Mouse (Mus musculus) forebrain, embryonic 15.5 days (tissue): ENCODE data around the gene Chrm4. TPM values are rescaled to one million over a fixed set of nuclear protein-coding genes. Genes with fewer than 3 reads are reported as not detected.

Experiments used
- ATAC-seq: fragments of 200-750 bp; cut with Nextera tagmentation; replicated peaks from 2 replicates; pipeline ENCODE4 v1.8.0; 2017; ENCODE audit warnings: mild to moderate bottlenecking, moderate TSS enrichment, moderate library complexity
- H3K27ac ChIP-seq: fragments of 300-500 bp; sonication (generic); replicated peaks from 2 replicates; pipeline ENCODE4 v1.5.1; 2015; ENCODE audit warnings: mild to moderate bottlenecking, inconsistent platforms
- H3K27me3 ChIP-seq: fragments of 300-500 bp; sonication (generic); 2 replicates; pipeline ENCODE4 v1.6.1; 2015; ENCODE audit warnings: inconsistent platforms
- H3K36me3 ChIP-seq: fragments of 300-500 bp; sonication (generic); 2 replicates; pipeline ENCODE4 v1.6.1; 2015; ENCODE audit warnings: mild to moderate bottlenecking, inconsistent platforms
- H3K4me1 ChIP-seq: fragments of 300-500 bp; sonication (generic); 2 replicates; pipeline ENCODE4 v1.6.1; 2015; ENCODE audit warnings: inconsistent platforms
- H3K4me2 ChIP-seq: fragments of 300-500 bp; sonication (generic); replicated peaks from 2 replicates; pipeline ENCODE4 v1.6.1; 2015; ENCODE audit warnings: mild to moderate bottlenecking, inconsistent platforms
- H3K4me3 ChIP-seq: fragments of 300-500 bp; sonication (generic); 2 replicates; pipeline ENCODE4 v1.5.1; 2015; ENCODE audit warnings: mild to moderate bottlenecking, inconsistent platforms
- H3K9ac ChIP-seq: fragments of 300-500 bp; sonication (generic); replicated peaks from 2 replicates; pipeline ENCODE4 v1.6.1; 2015; ENCODE audit warnings: mild to moderate bottlenecking, inconsistent platforms
- H3K9me3 ChIP-seq: fragments of 300-500 bp; sonication (generic); 2 replicates; pipeline ENCODE4 v1.6.1; 2016; ENCODE audit warnings: inconsistent platforms
- WGBS: fragments of 180-500 bp; shearing (Covaris S2); methylation state at CpG from one replicate; pipeline ENCODE4 v1.1.7; 2015; ENCODE audit warnings: mixed read lengths; 5-methylcytosine and 5-hydroxymethylcytosine counted together
- polyA plus RNA-seq: library from polyadenylated mRNA; unstranded; fragments of >200 nt; fragmentation: Nextera tagmentation; extraction: Ambion mirVana; gene quantifications from 2 replicates; pipeline ENCODE4 v1.2.1, GENCODE M21; 2015

Gene Chrm4
- polyA plus RNA-seq, 1 experiment from 2014 or later = 1.8 TPM

DNA sequence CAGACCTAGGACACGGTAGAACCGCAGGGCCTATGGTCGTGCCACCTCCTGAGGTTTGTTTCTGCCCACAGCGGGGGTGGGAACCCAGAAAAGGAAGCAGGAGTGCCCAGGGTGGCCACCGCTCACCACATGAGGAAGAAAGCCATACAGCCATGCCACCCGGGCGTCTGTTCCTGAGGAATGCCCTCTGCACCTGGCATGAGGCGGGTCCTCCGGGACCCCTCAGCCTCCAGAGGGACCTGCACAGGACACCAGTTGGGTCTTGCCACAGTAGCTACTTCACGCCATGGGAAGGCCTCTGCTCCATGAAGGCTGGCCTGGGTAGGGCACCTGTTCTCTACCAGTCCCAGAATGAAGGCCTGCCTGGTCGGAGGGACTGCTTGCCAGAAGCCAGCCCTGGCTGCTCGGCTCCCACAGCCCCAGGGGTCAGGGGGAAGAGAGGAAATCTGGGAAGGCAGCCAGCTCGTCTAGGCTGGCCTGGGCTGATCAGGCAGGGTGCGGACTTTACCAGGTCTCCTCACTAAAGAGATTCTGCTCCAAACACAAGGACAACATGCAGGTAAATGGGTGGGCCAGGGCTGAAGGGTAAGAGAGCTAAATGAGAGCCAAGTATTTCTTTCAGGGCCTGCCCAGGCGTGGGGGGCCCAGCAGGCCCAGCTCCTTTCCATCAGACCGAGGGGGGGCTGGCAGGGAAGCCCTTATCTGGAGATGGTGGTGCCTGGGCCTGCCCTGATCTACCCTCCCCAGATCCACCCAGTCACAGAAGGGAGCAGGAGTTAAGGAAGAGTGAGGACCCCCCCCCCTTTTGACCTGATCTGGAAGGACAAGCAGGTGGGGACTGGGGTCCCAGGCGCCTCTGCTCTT, 22.6 kb downstream of the Chrm4 start:
- peaks cover 51% of the 10 kb centered on the region for H3K4me1 ChIP-seq
- H3K9ac ChIP-seq = peak overlapping the region; percentile 22; the same call in 1 of the 2 replicates
- peak overlapping the region; percentile 84 for H3K27ac ChIP-seq
- 64% methylated on average over 17 of the region's 17 CpGs for WGBS
- no peaks in the 10 kb centered on the region for H3K27me3 ChIP-seq
- H3K36me3 ChIP-seq = no peaks in the 10 kb centered on the region
- H3K9me3 ChIP-seq = no peaks in the 10 kb centered on the region
- no peak overlapping the region for H3K4me3 ChIP-seq
- H3K4me2 ChIP-seq = peak overlapping the region; percentile 30
- peak; percentile 29 for ATAC-seq

DNA sequence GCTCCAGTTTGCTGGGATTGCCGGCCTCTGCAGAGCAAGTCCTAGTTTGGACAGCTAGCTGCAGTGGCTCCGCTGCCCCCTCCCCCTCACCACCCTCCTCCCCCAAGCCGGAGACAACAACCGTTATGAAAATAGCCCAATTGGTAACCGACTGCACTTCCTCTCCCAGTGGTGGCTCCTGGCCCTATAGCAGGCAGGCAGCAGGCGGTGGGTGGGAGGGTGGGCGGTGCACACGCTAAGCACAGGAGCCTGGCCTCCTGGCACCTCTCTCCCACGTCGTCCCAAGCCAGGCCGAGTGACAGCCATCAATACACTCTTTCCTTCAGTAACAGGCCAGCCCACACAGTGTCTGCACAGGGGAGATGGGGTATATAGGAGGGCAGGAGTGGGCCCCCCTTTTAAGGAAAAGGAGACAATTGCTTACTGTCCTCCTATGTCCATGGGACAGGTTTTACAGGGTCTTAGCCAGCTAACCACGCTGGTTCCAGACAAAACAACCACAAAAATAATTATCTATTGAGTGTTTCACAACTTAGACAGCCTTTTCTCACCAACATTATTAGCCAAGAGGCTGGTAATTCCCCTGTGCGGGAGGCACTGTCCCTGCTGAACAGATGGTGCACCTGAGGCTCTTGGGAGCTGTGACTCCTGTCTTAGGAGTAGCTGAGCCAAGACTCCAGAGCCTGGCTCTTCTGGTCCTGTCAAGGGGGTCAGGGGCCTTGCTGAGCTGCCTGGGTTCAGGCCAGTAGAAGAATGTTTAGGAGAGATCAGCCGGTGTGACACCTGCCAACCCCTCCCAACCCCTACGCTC, 23.4 kb downstream of the Chrm4 start:
- WGBS = 12% methylated on average over 15 of the region's 15 CpGs
- Histone ChIP-seq H3K4me2 (peak overlapping the region; percentile 30), H3K4me1 (peaks cover 55% of the 10 kb centered on the region), H3K27ac (peak overlapping the region; percentile 84), H3K9me3 (no peaks in the 10 kb centered on the region), H3K4me3 (no peak overlapping the region), H3K36me3 (no peaks in the 10 kb centered on the region), H3K9ac (peak overlapping the region; percentile 22; the same call in 1 of the 2 replicates), H3K27me3 (no peaks in the 10 kb centered on the region)
- ATAC-seq = peak; percentile 73

DNA sequence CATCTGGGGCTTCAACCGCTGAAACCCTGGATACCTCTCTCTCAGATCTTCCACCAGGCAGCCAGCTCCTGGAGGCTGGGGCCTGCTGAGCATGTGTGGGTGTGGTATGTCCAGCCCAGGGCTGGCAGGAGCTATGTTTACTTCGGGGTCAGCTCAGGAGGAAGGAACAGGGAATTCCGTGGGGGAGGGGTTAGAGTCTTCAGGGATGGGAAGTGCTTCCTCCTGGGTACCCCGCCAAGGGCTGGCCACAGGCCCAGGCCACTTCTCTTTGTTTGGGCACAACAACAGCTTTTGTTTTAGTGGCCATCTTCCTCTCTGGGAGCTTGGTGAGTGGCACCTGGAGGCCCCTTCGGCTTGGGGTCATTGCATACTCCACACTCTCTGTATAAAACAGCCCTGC, 26.8 kb downstream of the Chrm4 start:
- H3K4me3 ChIP-seq = no peak overlapping the region
- no peak for ATAC-seq
- H3K9ac ChIP-seq = no peak overlapping the region
- no peaks in the 10 kb centered on the region for H3K36me3 ChIP-seq
- no peak overlapping the region for H3K4me2 ChIP-seq
- H3K27ac ChIP-seq = no peak overlapping the region
- 22% methylated on average over 5 of the region's 5 CpGs for WGBS
- peaks cover 58% of the 10 kb centered on the region for H3K4me1 ChIP-seq
- no peaks in the 10 kb centered on the region for H3K27me3 ChIP-seq
- H3K9me3 ChIP-seq = no peaks in the 10 kb centered on the region

DNA sequence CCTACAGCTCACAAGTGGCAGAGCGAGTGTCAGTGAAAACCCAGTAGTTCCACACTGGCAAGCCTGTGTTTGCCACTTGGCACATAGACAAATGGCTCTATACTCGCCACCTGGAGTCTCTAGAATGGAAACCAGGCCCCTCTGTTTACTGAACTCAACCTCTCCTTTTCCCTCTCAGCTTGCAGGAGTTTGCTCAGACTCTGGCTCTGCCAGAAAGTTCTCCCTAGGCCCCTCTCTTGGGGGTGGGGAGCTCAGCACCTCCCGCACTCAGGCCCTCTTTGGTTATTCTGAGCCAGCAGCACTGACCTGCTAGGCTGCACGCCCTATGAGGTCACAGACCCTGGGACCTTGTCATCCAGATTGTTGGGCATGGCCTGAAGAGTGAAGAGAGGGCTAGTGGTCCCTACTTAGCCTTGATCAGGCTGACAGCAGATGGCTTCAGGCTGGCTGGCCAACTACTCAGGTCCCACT, 28.1 kb downstream of the Chrm4 start:
- no peaks in the 10 kb centered on the region for H3K27me3 ChIP-seq
- H3K4me2 ChIP-seq = no peak overlapping the region
- H3K4me1 ChIP-seq = peaks cover 50% of the 10 kb centered on the region
- no peak overlapping the region for H3K9ac ChIP-seq
- H3K27ac ChIP-seq = peak overlapping the region; percentile 44; the same call in 1 of the 2 replicates
- no peak overlapping the region for H3K4me3 ChIP-seq
- no peaks in the 10 kb centered on the region for H3K9me3 ChIP-seq
- WGBS = 71% methylated on average over 4 of the region's 4 CpGs
- H3K36me3 ChIP-seq = no peaks in the 10 kb centered on the region
- no peak for ATAC-seq

DNA sequence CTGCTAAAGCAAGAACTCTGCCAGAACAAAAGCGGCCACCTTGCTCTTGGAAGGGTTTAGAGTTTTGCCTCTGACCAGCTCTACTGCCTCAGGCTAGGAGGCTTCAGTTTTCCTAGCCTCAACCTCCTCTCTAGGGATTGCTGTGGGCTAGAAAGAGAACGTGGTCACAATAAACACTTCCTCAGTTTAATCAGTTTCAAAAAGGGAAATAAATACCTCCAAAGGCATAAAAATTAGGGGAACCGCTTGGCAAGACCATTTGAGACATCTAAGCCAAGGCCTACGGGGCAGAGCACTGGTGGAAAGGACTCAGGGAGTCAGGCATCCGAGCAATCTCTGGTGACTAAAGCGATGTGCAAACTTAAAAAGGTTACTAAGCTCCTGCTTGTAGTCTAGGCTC, 28.8 kb downstream of the Chrm4 start:
- no peak overlapping the region for H3K4me3 ChIP-seq
- no peak for ATAC-seq
- no peaks in the 10 kb centered on the region for H3K36me3 ChIP-seq
- H3K4me2 ChIP-seq = no peak overlapping the region
- 81% methylated on average over 6 of the region's 6 CpGs for WGBS
- peaks cover 43% of the 10 kb centered on the region for H3K4me1 ChIP-seq
- peak overlapping the region; percentile 44; the same call in 1 of the 2 replicates for H3K27ac ChIP-seq
- no peak overlapping the region for H3K9ac ChIP-seq
- no peaks in the 10 kb centered on the region for H3K9me3 ChIP-seq
- no peaks in the 10 kb centered on the region for H3K27me3 ChIP-seq

DNA sequence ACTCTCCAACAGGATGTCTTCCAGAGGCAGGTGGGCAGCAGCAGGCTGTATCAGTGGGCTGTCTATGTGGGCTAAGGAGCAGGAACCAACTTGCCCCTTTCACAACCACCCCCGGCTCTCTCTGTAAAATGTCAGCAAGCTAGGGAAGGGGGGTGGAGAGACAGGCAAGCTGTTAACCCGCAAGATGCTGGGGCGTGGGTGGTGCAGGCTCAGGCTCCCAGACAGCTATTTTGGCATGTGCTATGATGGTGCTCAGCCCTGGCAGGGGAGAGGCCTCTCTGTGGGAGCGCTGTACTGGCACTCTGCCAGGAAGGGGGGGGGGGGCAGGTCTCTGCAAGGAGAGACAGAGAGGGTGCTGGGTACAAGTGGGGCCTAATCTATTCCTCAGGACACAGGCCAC, 30.0 kb downstream of the Chrm4 start:
- ATAC-seq = peak; percentile 83
- Histone ChIP-seq H3K27ac (peak overlapping the region; percentile 76), H3K4me3 (no peak overlapping the region), H3K9me3 (no peaks in the 10 kb centered on the region), H3K4me1 (peaks cover 47% of the 10 kb centered on the region), H3K9ac (0 out of 2 replicates have a peak overlapping the region, but pooled peaks have one; percentile 5), H3K27me3 (no peaks in the 10 kb centered on the region), H3K4me2 (no peak overlapping the region; the same call in 1 of the 2 replicates), H3K36me3 (no peaks in the 10 kb centered on the region)
- WGBS = 13% methylated on average over 4 of the region's 4 CpGs

DNA sequence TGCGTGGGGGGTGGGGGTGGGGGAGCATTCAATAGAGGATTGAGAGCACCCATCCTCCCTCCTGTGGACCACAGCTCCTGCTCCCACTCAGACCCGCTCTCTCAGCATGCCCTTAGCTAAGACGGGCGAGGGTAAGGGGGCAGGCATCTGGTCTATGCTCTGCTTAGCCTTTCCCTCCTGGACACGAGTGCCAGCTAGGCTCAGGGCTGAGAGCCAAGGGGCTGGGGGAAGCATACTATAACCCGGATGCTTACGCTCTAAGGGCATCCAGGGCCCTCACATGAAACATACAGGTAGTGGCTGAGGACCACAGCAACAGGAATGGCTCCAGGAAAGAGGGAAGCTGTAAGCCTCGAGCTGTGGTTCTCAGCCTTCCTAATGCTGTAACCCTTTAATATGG, 31.0 kb downstream of the Chrm4 start:
- Histone ChIP-seq H3K27ac (0 out of 2 replicates have a peak overlapping the region, but pooled peaks have one; percentile 76), H3K27me3 (no peaks in the 10 kb centered on the region), H3K9ac (no peak overlapping the region), H3K4me1 (peaks cover 56% of the 10 kb centered on the region), H3K36me3 (no peaks in the 10 kb centered on the region), H3K4me3 (no peak overlapping the region), H3K4me2 (no peak overlapping the region), H3K9me3 (no peaks in the 10 kb centered on the region)
- no peak for ATAC-seq
- WGBS = 68% methylated on average over 8 of the region's 8 CpGs

DNA sequence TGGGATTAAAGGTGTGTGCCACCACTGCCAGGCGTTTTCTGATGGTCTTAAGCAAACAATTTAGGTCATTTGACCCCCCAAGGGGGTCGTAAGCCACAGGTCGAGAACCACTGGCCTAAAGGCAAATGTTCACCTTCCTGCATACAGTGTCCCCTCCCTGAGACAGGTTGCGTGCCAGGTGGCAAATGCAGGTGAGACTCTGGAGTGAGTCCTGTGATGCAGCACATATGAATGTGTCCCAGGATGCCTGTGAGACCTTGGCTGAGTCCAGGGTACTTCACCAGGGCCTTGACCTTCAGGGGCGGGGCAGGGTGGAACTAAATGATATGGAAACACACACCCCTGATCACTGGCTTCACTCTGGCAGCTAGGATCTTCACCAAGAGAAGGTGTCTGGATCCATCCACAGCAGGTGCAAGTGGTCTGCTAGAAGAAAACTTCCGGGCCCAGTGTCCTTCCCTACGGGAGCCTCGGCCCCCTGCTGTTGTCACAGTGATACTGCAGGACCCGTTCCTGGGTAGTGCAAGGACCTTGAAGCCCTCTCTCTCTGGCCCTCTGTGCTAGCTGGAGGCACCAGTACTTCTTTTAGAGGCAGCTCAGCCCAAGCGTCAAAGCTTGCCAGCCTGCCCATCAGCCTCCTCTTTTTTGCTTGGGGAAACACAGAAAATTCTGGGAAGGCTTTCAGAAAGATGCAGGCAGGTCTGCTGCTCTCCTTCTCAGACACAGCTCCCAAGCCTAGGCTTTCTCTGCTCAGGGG, 31.8 kb downstream of the Chrm4 start:
- H3K4me2 ChIP-seq = no peak overlapping the region
- no peaks in the 10 kb centered on the region for H3K36me3 ChIP-seq
- H3K27me3 ChIP-seq = no peaks in the 10 kb centered on the region
- ATAC-seq = no peak
- H3K27ac ChIP-seq = no peak overlapping the region
- H3K4me3 ChIP-seq = no peak overlapping the region
- H3K9ac ChIP-seq = no peak overlapping the region
- 47% methylated on average over 10 of the region's 10 CpGs for WGBS
- peaks cover 53% of the 10 kb centered on the region for H3K4me1 ChIP-seq
- no peaks in the 10 kb centered on the region for H3K9me3 ChIP-seq

DNA sequence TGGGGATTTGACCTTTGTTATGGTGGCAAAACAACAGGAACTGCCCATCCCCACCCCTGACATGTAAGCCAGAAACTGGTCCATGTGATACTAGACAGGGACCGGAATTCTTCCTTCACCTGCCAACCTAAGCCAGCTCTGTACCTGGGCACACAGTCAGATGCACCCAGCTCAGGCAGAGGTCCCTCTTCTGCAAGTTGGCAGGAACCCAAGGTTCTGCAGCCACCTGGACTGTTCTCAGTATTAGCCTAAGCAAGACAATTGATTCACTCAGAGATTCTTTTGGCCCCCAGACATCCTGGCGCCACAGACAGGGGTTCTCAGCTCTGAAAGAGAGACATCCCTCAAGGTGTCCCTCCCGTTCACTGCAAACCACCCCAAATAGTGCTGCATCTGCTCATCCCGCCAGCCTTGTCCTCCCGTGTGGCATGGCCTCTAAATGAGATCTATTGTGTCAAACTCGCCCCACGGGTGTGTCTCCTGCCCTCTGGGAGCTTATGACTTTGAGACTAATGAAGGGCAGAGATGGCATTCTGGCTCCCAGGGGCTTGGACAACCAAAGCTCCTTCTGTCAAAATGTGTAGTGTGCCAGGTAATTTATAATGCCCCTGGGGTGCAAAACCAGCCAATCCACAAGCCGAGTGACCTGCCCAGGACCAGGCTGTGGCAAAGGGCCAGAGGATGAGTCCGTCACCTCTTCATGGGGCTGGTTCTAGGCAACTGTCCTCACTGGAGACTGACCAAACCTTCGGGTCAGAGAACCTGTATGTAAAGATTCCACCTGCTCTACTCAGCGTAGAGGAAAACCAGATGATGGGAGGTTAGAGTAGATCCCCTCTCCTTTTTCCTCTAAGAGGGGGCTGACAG, 32.7 kb downstream of the Chrm4 start:
- H3K9me3 ChIP-seq = no peaks in the 10 kb centered on the region

DNA sequence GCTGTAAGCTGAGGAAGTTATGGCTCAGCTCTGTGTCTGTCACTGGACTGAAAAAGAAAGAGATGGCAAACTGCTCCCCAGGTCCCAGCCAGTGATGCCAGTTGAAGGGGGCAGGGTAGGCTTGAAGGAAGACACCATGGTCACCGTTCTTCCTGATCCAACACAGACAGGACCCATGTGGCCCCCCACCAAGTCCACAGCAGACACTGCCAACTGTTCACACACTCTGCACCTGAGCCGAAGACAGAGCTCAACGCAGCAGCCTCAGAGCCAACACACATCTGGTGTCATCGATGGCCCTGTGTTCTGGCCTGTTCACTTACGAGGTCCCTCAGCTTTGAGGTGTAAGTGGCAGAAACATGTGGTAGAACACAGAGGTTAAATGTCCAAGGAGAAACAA, 33.4 kb downstream of the Chrm4 start:
- no peak overlapping the region for H3K27ac ChIP-seq
- no peak overlapping the region for H3K4me3 ChIP-seq
- WGBS = 88% methylated on average over 5 of the region's 5 CpGs
- no peak overlapping the region for H3K4me2 ChIP-seq
- no peak overlapping the region for H3K9ac ChIP-seq
- H3K4me1 ChIP-seq = peaks cover 44% of the 10 kb centered on the region
- no peaks in the 10 kb centered on the region for H3K36me3 ChIP-seq
- no peaks in the 10 kb centered on the region for H3K9me3 ChIP-seq
- no peak for ATAC-seq
- H3K27me3 ChIP-seq = no peaks in the 10 kb centered on the region; the same call in 1 of the 2 replicates

More for the DNA sequence above, 32.7 kb downstream of the Chrm4 start:
- no peak overlapping the region for H3K9ac ChIP-seq
- no peak overlapping the region for H3K4me2 ChIP-seq
- H3K36me3 ChIP-seq = no peaks in the 10 kb centered on the region
- no peaks in the 10 kb centered on the region for H3K27me3 ChIP-seq
- H3K4me1 ChIP-seq = peaks cover 50% of the 10 kb centered on the region
- H3K27ac ChIP-seq = no peak overlapping the region
- H3K4me3 ChIP-seq = no peak overlapping the region
- WGBS = 71% methylated on average over 11 of the region's 11 CpGs
- ATAC-seq = no peak
